Mouse (Mus musculus) megakaryocyte, embryonic 14.5 days (primary cell): ENCODE results near the gene Aen.

Experiments
- FLI1 ChIP-seq: IDR thresholded peaks from 2 replicates; pipeline ENCODE4 v1.6.1; 2012; ENCODE audit warnings: low read length, inconsistent platforms, mixed read lengths
- GATA1 ChIP-seq: IDR thresholded peaks from 3 replicates; pipeline ENCODE4 v1.6.1; 2012; ENCODE audit warnings: mixed read lengths, low read length, inconsistent platforms, borderline replicate concordance

DNA sequence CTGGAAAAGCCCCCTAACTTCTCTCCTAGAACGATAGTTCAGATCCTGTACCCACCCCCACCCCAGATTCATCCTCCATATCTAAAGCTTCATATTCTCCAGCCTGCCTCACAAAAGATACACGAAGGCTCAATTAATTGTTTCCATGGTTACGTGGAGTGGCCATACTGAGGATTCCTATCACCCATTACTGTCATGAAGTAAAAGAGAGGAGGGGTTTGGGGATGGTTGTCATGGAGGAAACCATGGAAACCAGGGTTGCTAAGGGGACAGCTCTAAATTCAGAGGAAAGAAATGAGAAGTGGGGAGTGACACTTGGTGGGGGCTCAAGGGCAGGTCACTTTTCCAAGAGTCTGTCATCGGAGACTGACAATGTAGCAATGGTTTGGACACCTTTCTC is 9.2 kb upstream of the Aen start:
- no peak for TF ChIP-seq GATA1
- TF ChIP-seq FLI1, result no peak
